Mouse (Mus musculus) lung, embryonic 16.5 days (tissue): ENCODE results near the gene Zdhhc19. TPM values are rescaled to one million over a fixed set of nuclear protein-coding genes. Genes with fewer than 3 reads are reported as not detected.

Experiments
- ATAC-seq: fragments of 200-750 bp; cut with Nextera tagmentation; 2 replicates; pipeline ENCODE4 v1.8.0; 2017; ENCODE audit warnings: low read depth, mild to moderate bottlenecking, moderate library complexity
- H3K27ac ChIP-seq: fragments of 300-500 bp; sonication (generic); 2 replicates; pipeline ENCODE4 v1.5.1; 2014; ENCODE audit warnings: mild to moderate bottlenecking, control low read depth, low read length
- H3K27me3 ChIP-seq: fragments of 300-500 bp; sonication (generic); 2 replicates; pipeline ENCODE4 v1.6.1; 2014; ENCODE audit warnings: low read depth, low read length, mixed read lengths; ENCODE audit not compliant: control insufficient read depth, insufficient read depth
- H3K36me3 ChIP-seq: fragments of 300-500 bp; sonication (generic); 2 replicates; pipeline ENCODE4 v1.6.1; 2014; ENCODE audit warnings: low read length; ENCODE audit not compliant: control insufficient read depth, insufficient read depth
- H3K4me1 ChIP-seq: fragments of 300-500 bp; sonication (generic); replicated peaks from 2 replicates; pipeline ENCODE4 v1.6.1; 2014; ENCODE audit warnings: low read length, mixed read lengths; ENCODE audit not compliant: control insufficient read depth, insufficient read depth
- H3K4me2 ChIP-seq: fragments of 300-500 bp; sonication (generic); 2 replicates; pipeline ENCODE4 v1.6.1; 2014; ENCODE audit warnings: low read depth, low read length, control low read depth
- H3K4me3 ChIP-seq: fragments of 300-500 bp; sonication (generic); 2 replicates; pipeline ENCODE4 v1.5.1; 2014; ENCODE audit warnings: mild to moderate bottlenecking, low read length, control low read depth
- H3K9ac ChIP-seq: fragments of 300-500 bp; sonication (generic); 2 replicates; pipeline ENCODE4 v1.6.1; 2014; ENCODE audit warnings: low read length, control low read depth
- H3K9me3 ChIP-seq: fragments of 300-500 bp; sonication (generic); 2 replicates; pipeline ENCODE4 v1.6.1; 2016; ENCODE audit warnings: low read length; ENCODE audit not compliant: control insufficient read depth
- WGBS: fragments of 180-500 bp; shearing (Covaris S2); extraction: QIAGEN DNeasy Blood & Tissue Kit; methylation state at CpG from one replicate; pipeline ENCODE4 v1.1.7; 2014; 5-methylcytosine and 5-hydroxymethylcytosine counted together
- polyA plus RNA-seq: library from polyadenylated mRNA; unstranded; fragments of >200 nt; fragmentation: Nextera tagmentation; extraction: Ambion mirVana; gene quantifications from 2 replicates; pipeline ENCODE4 v1.2.1, GENCODE M21; 2015

Zdhhc19 gene
- polyA plus RNA-seq, 1 experiment from 2014 or later, result not detected

GRCm38 (mm10) chr16:32591521-32591920 lies 95.5 kb downstream of the Zdhhc19 start:
- no peak overlapping the region for H3K9ac ChIP-seq
- no peak for ATAC-seq
- no peak overlapping the region for H3K27ac ChIP-seq
- H3K4me3 ChIP-seq, result no peak overlapping the region
- no peaks in the 10 kb centered on the region for H3K9me3 ChIP-seq
- WGBS, result 84% methylated on average over 8 of the region's 8 CpGs
- H3K4me1 ChIP-seq, result no peaks in the 10 kb centered on the region
- no peaks in the 10 kb centered on the region for H3K36me3 ChIP-seq
- H3K27me3 ChIP-seq, result no peaks in the 10 kb centered on the region
- no peak overlapping the region for H3K4me2 ChIP-seq

DNA sequence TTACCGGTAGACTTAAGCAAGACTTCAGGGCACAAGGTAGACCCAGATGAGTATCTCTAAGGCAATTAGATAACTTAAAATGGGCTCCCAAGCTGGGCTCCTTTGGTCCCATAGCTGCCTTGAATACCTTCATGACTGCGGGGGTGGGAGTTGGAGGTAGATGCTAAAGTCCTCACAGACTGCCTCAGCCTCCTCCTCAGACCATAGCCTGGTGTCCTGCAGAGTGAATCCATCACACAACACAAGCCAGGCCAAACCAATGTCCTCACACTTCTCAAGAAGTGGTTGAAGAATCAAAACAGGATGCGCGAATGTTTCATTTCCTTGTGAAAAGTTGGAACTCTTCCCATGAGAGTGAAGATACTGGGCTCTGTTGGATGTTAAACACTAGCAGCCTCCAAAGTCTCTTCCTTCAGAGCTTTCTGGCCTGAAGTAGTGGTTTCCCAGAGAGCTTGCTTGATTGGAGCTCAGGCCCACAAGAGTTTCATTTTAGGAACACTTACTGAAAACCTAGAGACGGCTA lies 97.3 kb downstream of the Zdhhc19 start:
- WGBS, result 75% methylated on average over 5 of the region's 5 CpGs
- H3K27ac ChIP-seq, result no peak overlapping the region; the same call in 1 of the 2 replicates
- no peaks in the 10 kb centered on the region for H3K36me3 ChIP-seq
- H3K9ac ChIP-seq, result no peak overlapping the region
- 0 out of 2 replicates have a peak, but pooled peaks cover 3% of the 10 kb centered on the region for H3K4me1 ChIP-seq
- peak; percentile 51; the same call in 1 of the 2 replicates for ATAC-seq
- H3K4me2 ChIP-seq, result no peak overlapping the region
- H3K27me3 ChIP-seq, result no peaks in the 10 kb centered on the region
- no peaks in the 10 kb centered on the region for H3K9me3 ChIP-seq
- no peak overlapping the region for H3K4me3 ChIP-seq

- no peak for ATAC-seq
- Histone ChIP-seq H3K4me3 (no peak overlapping the region), H3K9me3 (no peaks in the 10 kb centered on the region), H3K9ac (no peak overlapping the region), H3K36me3 (no peaks in the 10 kb centered on the region), H3K27ac (no peak overlapping the region; the same call in 1 of the 2 replicates), H3K27me3 (no peaks in the 10 kb centered on the region), H3K4me2 (no peak overlapping the region), H3K4me1 (0 out of 2 replicates have a peak, but pooled peaks cover 3% of the 10 kb centered on the region)
- WGBS, result 68% methylated on average over 5 of the region's 5 CpGs
Observed at GRCm38 (mm10) chr16:32593916-32594315, 97.9 kb downstream of the Zdhhc19 start.

DNA sequence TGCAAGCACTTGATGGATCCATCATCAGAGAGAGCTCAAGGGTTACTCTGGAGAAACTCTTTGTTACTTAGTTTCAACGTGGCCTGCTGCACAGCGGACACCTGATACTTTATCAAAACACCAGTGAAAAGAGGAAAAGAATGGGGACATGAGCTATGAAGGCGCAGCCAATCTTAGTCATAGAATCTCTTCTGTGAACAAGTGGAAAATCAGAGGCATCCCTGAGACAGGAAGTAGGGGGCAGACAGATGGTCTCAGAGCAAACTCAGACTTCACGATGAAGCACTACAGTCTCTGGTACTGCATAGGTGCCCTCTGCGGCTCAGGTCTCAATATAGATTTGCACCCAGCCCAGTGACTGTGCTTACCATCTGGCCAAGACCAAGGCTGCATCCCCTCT lies 98.6 kb downstream of the Zdhhc19 start:
- no peaks in the 10 kb centered on the region for H3K36me3 ChIP-seq
- no peak for ATAC-seq
- WGBS, result 73% methylated on average over 5 of the region's 5 CpGs

GRCm38 (mm10) chr16:32595142-32595855 lies 99.2 kb downstream of the Zdhhc19 start:
- H3K9ac ChIP-seq, result no peak overlapping the region
- H3K9me3 ChIP-seq, result no peaks in the 10 kb centered on the region
- 79% methylated on average over 10 of the region's 10 CpGs for WGBS
- H3K27me3 ChIP-seq, result no peaks in the 10 kb centered on the region
- no peak overlapping the region for H3K4me3 ChIP-seq
- H3K4me1 ChIP-seq, result 0 out of 2 replicates have a peak, but pooled peaks cover 3% of the 10 kb centered on the region
- H3K36me3 ChIP-seq, result no peaks in the 10 kb centered on the region
- ATAC-seq, result no peak
- H3K4me2 ChIP-seq, result no peak overlapping the region
- no peak overlapping the region for H3K27ac ChIP-seq

More for the DNA sequence above, 98.6 kb downstream of the Zdhhc19 start:
- Histone ChIP-seq H3K4me1 (0 out of 2 replicates have a peak, but pooled peaks cover 3% of the 10 kb centered on the region), H3K4me3 (no peak overlapping the region), H3K27ac (no peak overlapping the region), H3K9ac (no peak overlapping the region), H3K9me3 (no peaks in the 10 kb centered on the region), H3K27me3 (no peaks in the 10 kb centered on the region), H3K4me2 (no peak overlapping the region)

DNA sequence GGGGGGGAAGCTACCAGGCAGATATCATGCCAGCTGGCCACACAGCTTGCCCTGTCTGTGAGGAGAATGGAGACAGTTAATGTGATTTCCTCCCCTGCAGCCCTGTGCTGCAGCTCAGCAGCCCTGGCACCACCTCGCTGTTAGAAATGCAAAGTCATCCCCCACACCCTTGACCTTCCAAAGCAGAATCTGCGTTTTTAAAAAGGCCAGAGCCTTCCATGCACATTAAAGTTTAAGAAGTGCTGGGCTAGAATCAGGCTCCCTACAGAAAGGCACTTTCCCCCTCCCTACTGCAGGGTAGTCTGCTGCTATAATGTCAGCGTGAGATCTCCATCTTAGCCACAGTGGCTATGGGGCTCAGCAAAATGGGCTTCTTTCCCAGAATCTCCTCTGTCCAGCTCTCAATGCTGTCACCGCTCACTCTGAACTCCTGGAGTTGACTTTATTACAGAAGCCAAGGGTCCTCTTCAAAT lies 101.9 kb downstream of the Zdhhc19 start:
- Histone ChIP-seq H3K4me3 (no peak overlapping the region), H3K27ac (no peak overlapping the region), H3K27me3 (no peaks in the 10 kb centered on the region), H3K36me3 (no peaks in the 10 kb centered on the region), H3K4me2 (no peak overlapping the region), H3K4me1 (0 out of 2 replicates have a peak, but pooled peaks cover 3% of the 10 kb centered on the region), H3K9me3 (no peaks in the 10 kb centered on the region), H3K9ac (no peak overlapping the region)
- 17% methylated on average over 4 of the region's 4 CpGs for WGBS
- ATAC-seq, result peak; percentile 64; the same call in 1 of the 2 replicates

- no peak for ATAC-seq
- 91% methylated on average over 1 of the region's 1 CpGs for WGBS
- Histone ChIP-seq H3K27me3 (no peaks in the 10 kb centered on the region), H3K27ac (no peak overlapping the region), H3K9ac (no peak overlapping the region), H3K4me2 (no peak overlapping the region), H3K9me3 (no peaks in the 10 kb centered on the region), H3K4me1 (0 out of 2 replicates have a peak, but pooled peaks cover 3% of the 10 kb centered on the region), H3K4me3 (no peak overlapping the region), H3K36me3 (no peaks in the 10 kb centered on the region)
Observed at GRCm38 (mm10) chr16:32599151-32599550, 103.1 kb downstream of the Zdhhc19 start.

GRCm38 (mm10) chr16:32602193-32602685 lies 106.2 kb downstream of the Zdhhc19 start:
- Histone ChIP-seq H3K27ac (peak overlapping the region; percentile 40), H3K4me3 (no peak overlapping the region), H3K4me2 (no peak overlapping the region), H3K9me3 (no peaks in the 10 kb centered on the region), H3K27me3 (no peaks in the 10 kb centered on the region), H3K4me1 (0 out of 2 replicates have a peak, but pooled peaks cover 3% of the 10 kb centered on the region), H3K36me3 (no peaks in the 10 kb centered on the region), H3K9ac (no peak overlapping the region)
- peak; percentile 88 for ATAC-seq
- WGBS, result 58% methylated on average over 3 of the region's 3 CpGs
